Mouse (Mus musculus): ENCODE data around the gene Flnb. TPM values are rescaled to one million over a fixed set of nuclear protein-coding genes. Genes with fewer than 3 reads are reported as not detected.

The Flnb gene
- polyA plus RNA-seq, 1 experiment from 2014 or later = 8.7 TPM

- no peaks in the 10 kb centered on the region for H3K9me3 ChIP-seq (replicated peaks)
- no peak overlapping the region for H3K9ac ChIP-seq
- H3K4me1 ChIP-seq = no peaks in the 10 kb centered on the region
- H3K4me2 ChIP-seq = no peak overlapping the region
- H3K4me3 ChIP-seq = no peak overlapping the region
- no peaks in the 10 kb centered on the region for H3K27me3 ChIP-seq
- ATAC-seq = no peak
- H3K27ac ChIP-seq = no peak overlapping the region
- WGBS = 89% methylated on average over 6 of the region's 6 CpGs
- peaks cover 93% of the 10 kb centered on the region for H3K36me3 ChIP-seq (ENCODE audit: poor library complexity, severe bottlenecking)
These were observed 100.6 kb downstream of the Flnb start for GRCm38 (mm10) chr14:7918150-7918991.

DNA sequence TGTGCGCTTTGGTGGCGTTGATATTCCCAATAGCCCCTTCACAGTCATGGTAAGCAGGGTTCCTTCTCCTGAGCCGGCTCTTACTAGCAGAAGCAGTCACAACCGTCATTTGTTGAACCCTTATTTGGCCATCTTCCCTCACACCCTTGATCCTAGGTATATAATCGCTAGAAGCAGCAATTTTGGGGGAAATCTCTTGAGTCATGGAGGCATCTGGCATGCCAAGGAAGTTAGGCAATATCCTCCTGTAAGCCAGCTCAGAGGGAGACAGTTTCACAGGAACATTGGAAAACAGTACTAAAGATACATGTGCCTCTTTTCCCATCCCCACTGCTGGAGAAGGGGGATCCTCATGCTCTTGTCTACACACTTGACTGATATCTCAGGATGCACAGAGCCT lies 101.6 kb downstream of the Flnb start:
- no peak for ATAC-seq
- no peak overlapping the region for H3K4me3 ChIP-seq
- no peak overlapping the region for H3K4me2 ChIP-seq
- no peaks in the 10 kb centered on the region for H3K27me3 ChIP-seq
- H3K9me3 ChIP-seq (replicated peaks) = no peaks in the 10 kb centered on the region
- no peak overlapping the region for H3K9ac ChIP-seq
- WGBS = 96% methylated on average over 5 of the region's 5 CpGs
- no peak overlapping the region for H3K27ac ChIP-seq
- peaks cover 94% of the 10 kb centered on the region for H3K36me3 ChIP-seq (ENCODE audit: poor library complexity, severe bottlenecking)
- no peaks in the 10 kb centered on the region for H3K4me1 ChIP-seq

DNA sequence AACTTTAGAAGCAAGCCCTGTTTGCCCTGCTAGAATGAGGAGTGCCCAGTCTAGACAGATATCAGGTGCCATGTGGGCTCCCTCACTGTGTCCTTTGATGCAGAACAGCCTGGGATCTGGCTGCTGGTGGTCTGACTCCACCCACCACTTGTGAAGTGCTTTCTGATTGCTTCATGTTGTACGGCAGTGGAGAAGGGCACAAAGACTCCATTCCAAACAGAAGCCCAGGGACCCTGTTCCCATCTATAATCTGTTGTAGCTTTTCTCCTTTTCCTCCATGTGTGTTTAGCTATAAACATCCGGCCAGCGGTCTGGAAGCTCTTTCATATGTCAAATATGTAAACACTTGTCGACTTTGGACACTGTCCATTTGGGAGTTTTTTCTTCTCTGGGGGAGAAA lies 102.2 kb downstream of the Flnb start:
- H3K36me3 ChIP-seq (ENCODE audit: poor library complexity, severe bottlenecking) = peaks cover 91% of the 10 kb centered on the region

GRCm38 (mm10) chr14:7921459-7921858 lies 103.7 kb downstream of the Flnb start:
- Histone ChIP-seq H3K27me3 (no peaks in the 10 kb centered on the region), H3K9me3 (replicated peaks) (no peaks in the 10 kb centered on the region), H3K36me3 (ENCODE audit: poor library complexity, severe bottlenecking) (peaks cover 90% of the 10 kb centered on the region), H3K9ac (no peak overlapping the region), H3K4me2 (no peak overlapping the region), H3K4me3 (no peak overlapping the region), H3K4me1 (no peaks in the 10 kb centered on the region), H3K27ac (no peak overlapping the region)
- ATAC-seq = no peak
- 89% methylated on average over 5 of the region's 5 CpGs for WGBS

More for the DNA sequence above, 102.2 kb downstream of the Flnb start:
- Histone ChIP-seq H3K4me1 (no peaks in the 10 kb centered on the region), H3K9me3 (replicated peaks) (no peaks in the 10 kb centered on the region), H3K9ac (no peak overlapping the region), H3K27ac (no peak overlapping the region), H3K27me3 (no peaks in the 10 kb centered on the region), H3K4me3 (no peak overlapping the region), H3K4me2 (no peak overlapping the region)
- WGBS = 72% methylated on average over 4 of the region's 4 CpGs
- ATAC-seq = no peak

GRCm38 (mm10) chr14:7923635-7924034 lies 105.9 kb downstream of the Flnb start:
- Histone ChIP-seq H3K9me3 (replicated peaks) (no peaks in the 10 kb centered on the region), H3K27me3 (no peaks in the 10 kb centered on the region), H3K36me3 (ENCODE audit: poor library complexity, severe bottlenecking) (peaks cover 83% of the 10 kb centered on the region), H3K4me1 (no peaks in the 10 kb centered on the region), H3K4me3 (no peak overlapping the region), H3K4me2 (no peak overlapping the region), H3K9ac (no peak overlapping the region), H3K27ac (no peak overlapping the region)
- ATAC-seq = no peak

DNA sequence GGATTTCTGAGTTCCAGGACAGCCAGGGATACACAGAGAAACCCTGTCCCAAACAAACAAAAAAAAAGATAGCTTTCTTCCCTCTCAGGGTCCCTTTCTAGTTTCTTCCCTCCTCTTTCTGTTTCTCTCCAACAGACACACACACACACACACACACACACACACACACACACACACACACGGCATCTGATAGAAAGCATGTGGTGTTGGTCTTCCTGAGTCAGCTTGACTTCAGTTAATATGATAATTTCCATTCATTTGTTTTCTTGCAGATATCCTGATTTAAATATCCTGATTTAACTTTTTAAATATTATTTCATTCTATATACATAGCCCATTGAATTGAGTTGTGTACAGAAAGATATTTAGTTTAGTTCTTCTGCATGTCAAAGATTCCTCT lies 110.6 kb downstream of the Flnb start:
- no peak overlapping the region for H3K4me2 ChIP-seq
- WGBS = 87% methylated on average over 1 of the region's 1 CpGs
- H3K9ac ChIP-seq = no peak overlapping the region
- H3K36me3 ChIP-seq (ENCODE audit: poor library complexity, severe bottlenecking) = peaks cover 87% of the 10 kb centered on the region
- no peak overlapping the region for H3K27ac ChIP-seq
- H3K9me3 ChIP-seq (replicated peaks) = no peaks in the 10 kb centered on the region
- H3K27me3 ChIP-seq = no peaks in the 10 kb centered on the region
- H3K4me1 ChIP-seq = no peaks in the 10 kb centered on the region
- no peak overlapping the region for H3K4me3 ChIP-seq
- ATAC-seq = no peak

DNA sequence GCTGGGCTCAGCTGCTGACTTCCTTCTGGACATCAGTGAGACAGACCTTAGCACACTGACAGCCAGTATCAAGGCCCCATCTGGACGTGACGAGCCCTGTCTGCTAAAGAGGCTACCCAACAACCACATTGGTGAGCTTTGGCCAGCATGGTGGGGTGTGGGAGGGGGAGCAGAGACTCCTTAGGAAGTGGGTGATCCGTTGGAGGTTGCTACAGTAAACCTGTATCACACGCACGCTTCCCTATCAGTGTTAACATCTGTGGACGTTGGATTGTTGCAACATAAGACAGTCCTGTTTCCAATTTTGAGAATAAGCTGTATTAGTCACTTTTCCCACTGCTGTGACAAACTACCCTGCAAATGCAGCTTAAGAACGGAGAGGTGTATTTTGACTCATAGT lies 111.3 kb downstream of the Flnb start:
- WGBS = 95% methylated on average over 7 of the region's 7 CpGs
- Histone ChIP-seq H3K4me1 (no peaks in the 10 kb centered on the region), H3K9ac (no peak overlapping the region), H3K27me3 (no peaks in the 10 kb centered on the region), H3K36me3 (ENCODE audit: poor library complexity, severe bottlenecking) (peaks cover 87% of the 10 kb centered on the region), H3K9me3 (replicated peaks) (no peaks in the 10 kb centered on the region), H3K4me3 (no peak overlapping the region), H3K4me2 (no peak overlapping the region), H3K27ac (no peak overlapping the region)
- no peak for ATAC-seq

DNA sequence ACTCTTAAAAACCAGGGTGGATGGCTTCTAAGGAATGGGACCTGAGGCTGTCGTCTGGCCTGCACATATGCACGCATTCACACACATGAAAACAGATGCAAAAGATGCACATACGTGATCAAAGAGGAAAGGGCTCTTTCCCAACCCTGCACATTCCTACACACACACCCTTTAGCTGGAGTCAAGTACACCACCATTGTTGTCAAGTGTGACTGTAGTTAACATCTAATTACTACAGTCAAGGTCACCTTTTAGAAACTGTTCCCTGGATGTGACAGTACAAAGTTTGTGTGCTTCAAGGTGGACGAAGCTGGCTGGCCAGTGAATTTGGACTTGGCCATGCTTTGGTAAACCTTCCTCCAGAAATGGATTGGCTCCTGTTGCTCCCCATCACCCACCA lies 114.4 kb downstream of the Flnb start:
- peaks cover 90% of the 10 kb centered on the region for H3K36me3 ChIP-seq (ENCODE audit: poor library complexity, severe bottlenecking)
- no peak for ATAC-seq
- H3K27me3 ChIP-seq = no peaks in the 10 kb centered on the region
- peaks cover 6% of the 10 kb centered on the region; the same call in 1 of the 2 replicates for H3K4me1 ChIP-seq
- WGBS = 96% methylated on average over 4 of the region's 4 CpGs
- no peak overlapping the region for H3K4me2 ChIP-seq
- H3K9ac ChIP-seq = no peak overlapping the region
- H3K9me3 ChIP-seq (replicated peaks) = no peaks in the 10 kb centered on the region
- H3K27ac ChIP-seq = no peak overlapping the region
- H3K4me3 ChIP-seq = no peak overlapping the region

- 94% methylated on average over 7 of the region's 7 CpGs for WGBS
- Histone ChIP-seq H3K9me3 (replicated peaks) (no peaks in the 10 kb centered on the region), H3K27ac (no peak overlapping the region), H3K27me3 (no peaks in the 10 kb centered on the region), H3K4me2 (no peak overlapping the region), H3K36me3 (ENCODE audit: poor library complexity, severe bottlenecking) (peaks cover 82% of the 10 kb centered on the region), H3K9ac (no peak overlapping the region), H3K4me1 (peaks cover 10% of the 10 kb centered on the region; the same call in 1 of the 2 replicates), H3K4me3 (no peak overlapping the region)
- ATAC-seq = no peak
These were observed 116.4 kb downstream of the Flnb start for GRCm38 (mm10) chr14:7934166-7934565.

- no peaks in the 10 kb centered on the region for H3K27me3 ChIP-seq
- ATAC-seq = peak; percentile 60
- peak overlapping the region; percentile 28 for H3K4me2 ChIP-seq
- 22% methylated on average over 17 of the region's 17 CpGs for WGBS
- no peaks in the 10 kb centered on the region for H3K9me3 ChIP-seq (replicated peaks)
- peaks cover 10% of the 10 kb centered on the region; the same call in 1 of the 2 replicates for H3K4me1 ChIP-seq
- no peak overlapping the region for H3K27ac ChIP-seq
- H3K9ac ChIP-seq = no peak overlapping the region
- H3K36me3 ChIP-seq (ENCODE audit: poor library complexity, severe bottlenecking) = peaks cover 79% of the 10 kb centered on the region
- H3K4me3 ChIP-seq = 0 out of 2 replicates have a peak overlapping the region, but pooled peaks have one; percentile 4
These were observed 119.4 kb downstream of the Flnb start for GRCm38 (mm10) chr14:7937052-7937630.

GRCm38 (mm10) chr14:7938809-7939784 lies 121.3 kb downstream of the Flnb start:
- Histone ChIP-seq H3K4me2 (no peak overlapping the region), H3K36me3 (ENCODE audit: poor library complexity, severe bottlenecking) (peaks cover 75% of the 10 kb centered on the region), H3K27me3 (no peaks in the 10 kb centered on the region), H3K4me1 (peaks cover 13% of the 10 kb centered on the region; the same call in 1 of the 2 replicates), H3K9me3 (replicated peaks) (no peaks in the 10 kb centered on the region), H3K27ac (no peak overlapping the region), H3K4me3 (no peak overlapping the region), H3K9ac (no peak overlapping the region)
- no peak for ATAC-seq
- WGBS = 90% methylated on average over 19 of the region's 19 CpGs

DNA sequence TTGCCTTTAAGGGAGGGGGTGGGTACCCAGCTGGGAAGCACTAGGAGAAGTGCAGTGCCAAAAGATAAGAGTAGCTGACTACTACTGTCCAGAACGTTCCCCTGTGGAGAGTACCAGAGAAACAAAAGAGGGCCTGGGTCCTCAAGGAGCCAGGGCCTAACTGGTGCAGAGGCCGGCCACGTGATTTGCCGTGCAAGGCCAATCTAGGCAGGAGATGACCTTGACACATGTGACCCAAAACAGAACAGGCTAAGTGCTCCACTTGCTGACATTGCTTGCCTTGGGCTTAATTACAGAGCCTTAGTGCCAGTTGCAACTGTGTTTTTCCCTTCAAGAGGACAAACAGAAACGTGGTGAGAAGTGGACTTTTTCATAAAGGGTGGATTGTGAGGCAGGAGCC lies 123.7 kb downstream of the Flnb start:
- H3K4me3 ChIP-seq = no peak overlapping the region
- ATAC-seq = no peak
- no peaks in the 10 kb centered on the region for H3K9me3 ChIP-seq (replicated peaks)
- no peak overlapping the region for H3K9ac ChIP-seq
- H3K36me3 ChIP-seq (ENCODE audit: poor library complexity, severe bottlenecking) = peaks cover 75% of the 10 kb centered on the region
- H3K4me2 ChIP-seq = no peak overlapping the region
- 82% methylated on average over 5 of the region's 5 CpGs for WGBS
- no peak overlapping the region for H3K27ac ChIP-seq
- no peaks in the 10 kb centered on the region for H3K27me3 ChIP-seq
- peaks cover 15% of the 10 kb centered on the region; the same call in 1 of the 2 replicates for H3K4me1 ChIP-seq

All from forebrain, embryonic 13.5 days (tissue).